ENCODE assay signal across 22 mouse cellular contexts in the genomic region with DNA sequence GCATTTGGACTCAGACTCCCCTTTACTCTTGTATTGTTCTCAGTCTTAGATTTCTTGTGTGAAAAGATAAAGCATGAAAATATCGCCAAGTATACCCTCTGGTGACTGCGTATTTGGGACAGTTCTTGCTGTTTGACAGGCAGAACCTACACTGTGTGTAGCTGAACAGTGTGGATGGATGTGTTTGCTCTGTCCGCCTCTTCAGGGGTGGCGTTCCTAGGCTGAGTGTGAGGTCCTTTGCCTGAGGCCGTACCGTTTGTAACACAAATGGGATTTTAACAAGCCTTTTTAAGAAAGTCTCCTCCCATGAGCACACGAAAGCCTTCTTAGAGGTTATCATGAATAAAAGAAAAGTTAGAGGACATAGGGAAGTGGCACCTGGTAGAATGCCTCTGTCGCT.
A peak's percentile ranks its signal among the peaks of the same experiment; 100 is the strongest.
DNase-seq lines count a peak whose midpoint lies in the region; ATAC-seq and TF ChIP-seq lines count a peak whose summit lies in the region.
"Had no signal": no experiment of that assay in that cellular context is flagged by ENCODE, and none has a peak within 500 bp of the region (broad histone marks: within the 10 kb centered on the region; RNA-seq: fewer than 3 reads in every experiment).

No protein-coding gene starts in this region.

- no peak overlapping the region for H3K4me2 ChIP-seq in midbrain, embryonic 13.5 days (replicated peaks)
- H3K4me2 ChIP-seq in midbrain, embryonic 16.5 days (ENCODE audit: low read length), result no peak overlapping the region
- H3K4me2 ChIP-seq: forebrain, embryonic 15.5 days; heart, embryonic 13.5 days; hindbrain, embryonic 13.5 days had no signal

- H3K27ac ChIP-seq in midbrain, embryonic 13.5 days, result no peak overlapping the region
- no peak overlapping the region for H3K27ac ChIP-seq in midbrain, embryonic 16.5 days (ENCODE audit: low read length)
- H3K27ac ChIP-seq in olfactory bulb, adult 2 months (ENCODE audit: insufficient read depth, low read depth, low read length), result peak overlapping the region; percentile 41; the same call in 1 of the 2 replicates
- H3K27ac ChIP-seq: embryonic facial prominence, embryonic 10.5 days; forebrain, embryonic 15.5 days; heart, embryonic 13.5 days; hindbrain, embryonic 13.5 days; hindbrain, postnatal 0 days had no signal

- WGBS in midbrain, embryonic 13.5 days, result 25% methylated on average over 8 of the region's 8 CpGs
- 30% methylated on average over 8 of the region's 8 CpGs for WGBS in midbrain, embryonic 16.5 days
- WGBS in olfactory bulb, adult 2 months, result 58% methylated on average over 8 of the region's 8 CpGs

- no peak for TF ChIP-seq CTCF in brain, embryonic 14.5 days (IDR thresholded peaks at IDR 0.05; ENCODE audit: borderline replicate concordance, extremely low read depth, insufficient read depth, insufficient read length)
- TF ChIP-seq CTCF in olfactory bulb, adult 2 months (IDR thresholded peaks at IDR 0.05; ENCODE audit: insufficient read depth, low read depth, low read length), result no peak

- H3K9me3 ChIP-seq in midbrain, embryonic 13.5 days, result no peaks in the 10 kb centered on the region
- no peaks in the 10 kb centered on the region for H3K9me3 ChIP-seq in midbrain, embryonic 16.5 days (replicated peaks; ENCODE audit: control insufficient read depth, low read length, poor library complexity, severe bottlenecking)
- H3K9me3 ChIP-seq: embryonic facial prominence, embryonic 10.5 days; forebrain, embryonic 15.5 days; G1E; heart, embryonic 13.5 days; hindbrain, embryonic 13.5 days had no signal

- TF ChIP-seq POLR2A in brain, embryonic 14.5 days (IDR thresholded peaks at IDR 0.05; ENCODE audit: borderline replicate concordance, extremely low read depth, insufficient read depth, insufficient read length, poor library complexity, severe bottlenecking), result no peak
- no peak for TF ChIP-seq POLR2A in olfactory bulb, adult 2 months (IDR thresholded peaks at IDR 0.05; ENCODE audit: insufficient read depth, low read depth, low read length)

- 0 out of 2 replicates have a peak, but pooled peaks have one; percentile 59 for ATAC-seq in midbrain, embryonic 13.5 days
- no peak for ATAC-seq in midbrain, embryonic 16.5 days
- ATAC-seq in megakaryocyte progenitor cell, adult 5-6 weeks (replicated peaks; ENCODE audit: poor library complexity), result no peak
- ATAC-seq: forebrain, embryonic 15.5 days; hindbrain, postnatal 0 days had no signal

- H3K36me3 ChIP-seq in midbrain, embryonic 13.5 days, result no peaks in the 10 kb centered on the region
- H3K36me3 ChIP-seq in midbrain, embryonic 16.5 days (ENCODE audit: control insufficient read depth, insufficient read depth, low read length), result no peaks in the 10 kb centered on the region
- H3K36me3 ChIP-seq: embryonic facial prominence, embryonic 10.5 days; forebrain, embryonic 15.5 days; G1E; heart, embryonic 13.5 days; hindbrain, embryonic 13.5 days had no signal

- DNase-seq in heart, adult 11 months, result peak; percentile 61
- no peak for DNase-seq in heart, adult 18-20 months
- peak; percentile 18 for DNase-seq in brain, embryonic 14.5 days (ENCODE audit: low read depth)
- no peak for DNase-seq in frontal cortex, postnatal 14 days (ENCODE audit: low spot score in 2 of 2)
- DNase-seq: adrenal gland, adult 2 months; adrenal gland, postnatal 36 days; cerebellum, adult 11 months; cerebellum, adult 8-10 months; cerebellum, postnatal 25 days; gastrocnemius, postnatal 14 days; heart, postnatal 36 days; kidney, adult 11 months had no signal

- peaks cover 8% of the 10 kb centered on the region; the same call in 1 of the 2 replicates for H3K4me1 ChIP-seq in midbrain, embryonic 13.5 days (replicated peaks)
- H3K4me1 ChIP-seq in midbrain, embryonic 16.5 days (ENCODE audit: control insufficient read depth, insufficient read depth, low read length), result peaks cover 2% of the 10 kb centered on the region; the same call in 1 of the 2 replicates
- H3K4me1 ChIP-seq in olfactory bulb, adult 2 months (ENCODE audit: control insufficient read depth, insufficient read depth, low read length), result peaks cover 7% of the 10 kb centered on the region; the same call in 1 of the 2 replicates
- H3K4me1 ChIP-seq: heart, embryonic 13.5 days had no signal

- no peak overlapping the region for H3K9ac ChIP-seq in midbrain, embryonic 13.5 days (replicated peaks)
- no peak overlapping the region for H3K9ac ChIP-seq in midbrain, embryonic 16.5 days (ENCODE audit: low read depth, low read length)
- H3K9ac ChIP-seq: forebrain, embryonic 15.5 days; heart, embryonic 13.5 days; hindbrain, embryonic 13.5 days had no signal

- H3K4me3 ChIP-seq in midbrain, embryonic 13.5 days (replicated peaks), result no peak overlapping the region
- no peak overlapping the region for H3K4me3 ChIP-seq in midbrain, embryonic 16.5 days (ENCODE audit: low read depth, low read length)
- no peak overlapping the region for H3K4me3 ChIP-seq in olfactory bulb, adult 2 months (ENCODE audit: insufficient read depth, low read depth, low read length)
- H3K4me3 ChIP-seq: embryonic facial prominence, embryonic 10.5 days; forebrain, embryonic 15.5 days; heart, embryonic 13.5 days; hindbrain, embryonic 13.5 days had no signal

- peaks cover 28% of the 10 kb centered on the region for H3K27me3 ChIP-seq in midbrain, embryonic 13.5 days
- peaks cover 3% of the 10 kb centered on the region for H3K27me3 ChIP-seq in midbrain, embryonic 16.5 days (ENCODE audit: control insufficient read depth, insufficient read depth, low read depth, low read length)
- H3K27me3 ChIP-seq: forebrain, embryonic 15.5 days had no signal

Comparison
In these comparisons a context has a peak if more than half of its experiments do, and no peak if none do; other contexts are left out.
1. DNase-seq: peak in heart, adult 11 months (single experiment) and brain, embryonic 14.5 days (single experiment); none in heart, adult 18-20 months (0 of 2) and frontal cortex, postnatal 14 days (0 of 2).